Mouse (Mus musculus) brain, embryonic 14.5 days (tissue): ENCODE results near the gene Hgfac. TPM values are rescaled to one million over a fixed set of nuclear protein-coding genes. Genes with fewer than 3 reads are reported as not detected.

Experiments
- DNase-seq: peaks from one replicate; pipeline ENCODE4 v3.0.0-alpha.2; 2011; ENCODE audit warnings: low read depth
- CTCF ChIP-seq: fragments of 200-500 bp; IDR thresholded peaks from 2 replicates; pipeline ENCODE4 v1.5.1; 2012; ENCODE audit warnings: inconsistent platforms, mild to moderate bottlenecking, moderate library complexity, borderline replicate concordance; ENCODE audit not compliant: insufficient read depth, insufficient read length; ENCODE audit errors: extremely low read depth
- POLR2A ChIP-seq: fragments of 200-500 bp; IDR thresholded peaks from 2 replicates; pipeline ENCODE4 v1.6.1; 2012; ENCODE audit warnings: mild to moderate bottlenecking, inconsistent platforms, borderline replicate concordance; ENCODE audit not compliant: poor library complexity, insufficient read depth, insufficient read length, severe bottlenecking; ENCODE audit errors: extremely low read depth
- polyA plus RNA-seq: library from polyadenylated mRNA; depleted of rRNA; stranded (reverse); fragments of >200 nt; gene quantifications from 2 replicates; pipeline ENCODE4 v1.2.3, GENCODE M21; 2012; rRNA removed

The Hgfac gene
- polyA plus RNA-seq, 1 experiment = 2.8 TPM

DNA sequence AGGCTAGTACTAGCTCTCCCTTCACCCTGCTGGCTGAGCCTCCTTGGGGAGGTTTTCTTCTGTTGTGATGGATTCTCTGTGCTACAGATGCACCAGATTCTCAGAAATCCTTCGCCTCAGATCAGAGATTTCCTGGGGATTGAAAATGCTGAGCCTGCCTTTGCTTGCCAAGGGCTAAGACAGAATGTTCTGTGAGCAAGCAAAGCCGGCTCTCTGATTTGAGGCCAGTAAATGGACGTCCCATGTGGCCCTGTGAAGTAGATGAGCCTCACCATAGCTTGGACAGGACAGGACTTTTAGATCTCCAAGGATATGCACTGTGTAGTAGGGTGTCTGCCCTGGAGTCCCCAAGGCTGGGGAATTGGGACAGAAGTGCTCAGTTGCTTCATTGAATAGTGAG is 43.6 kb downstream of the Hgfac start:
- no peak for DNase-seq
- TF ChIP-seq POLR2A = no peak
- TF ChIP-seq CTCF = no peak

DNA sequence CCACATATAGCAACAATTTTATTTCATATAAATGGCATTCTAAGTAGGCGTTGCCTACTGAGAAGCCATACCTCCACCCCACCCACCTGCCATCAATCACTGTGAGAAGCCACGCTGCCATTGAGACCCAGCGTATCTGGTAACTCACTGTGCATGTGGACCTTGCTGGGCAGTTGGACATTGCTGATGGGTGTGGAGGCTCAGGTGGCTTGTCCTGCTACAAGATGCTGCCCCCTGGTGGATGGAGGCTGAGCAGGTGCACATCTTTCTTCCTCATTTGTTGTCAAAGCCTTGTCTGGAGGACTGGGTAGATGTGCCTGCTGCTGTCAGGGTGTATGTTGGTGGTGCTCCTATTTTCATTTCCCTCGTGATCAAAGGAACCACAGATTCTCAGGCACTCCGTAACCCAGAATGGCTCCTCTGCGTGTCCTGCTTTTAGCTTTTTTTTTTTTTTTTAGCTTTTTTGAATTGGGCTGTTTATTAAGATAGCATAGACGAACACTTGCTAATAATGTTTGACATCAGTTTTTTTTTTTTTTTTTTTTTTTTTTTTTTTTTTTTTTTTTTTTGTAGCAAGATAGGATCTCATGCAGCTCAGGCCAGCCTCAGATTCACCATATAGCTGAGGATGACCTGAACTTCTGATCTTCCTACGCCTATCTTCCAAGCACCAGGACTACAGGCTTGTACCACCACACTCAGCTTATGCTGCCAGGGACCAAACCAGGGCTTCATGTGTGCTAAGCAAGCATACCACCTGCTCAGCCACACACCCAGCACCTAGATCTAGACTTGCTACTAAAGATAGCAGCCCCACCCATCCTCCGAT is 47.7 kb downstream of the Hgfac start:
- TF ChIP-seq CTCF = peak; percentile 66
- TF ChIP-seq POLR2A = no peak
- peak; percentile 62 for DNase-seq

DNA sequence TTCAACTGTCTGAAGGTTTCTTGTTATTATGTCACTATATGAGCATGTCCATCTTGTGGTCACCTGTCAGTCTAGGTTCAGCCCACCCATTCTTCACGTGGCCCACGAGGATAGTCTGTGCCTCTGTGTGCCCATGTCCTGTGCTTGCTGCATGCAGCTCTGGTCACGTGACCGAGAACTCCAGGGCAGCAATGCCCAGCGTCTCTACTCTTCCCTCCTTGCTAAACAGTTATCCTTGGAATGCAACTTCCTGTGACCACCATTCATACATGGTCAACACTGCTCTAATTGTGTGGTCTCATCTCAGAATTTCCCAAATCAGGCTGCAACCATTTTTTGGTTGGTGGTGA is 48.3 kb downstream of the Hgfac start:
- DNase-seq = no peak
- TF ChIP-seq CTCF (no peak), POLR2A (no peak)

DNA sequence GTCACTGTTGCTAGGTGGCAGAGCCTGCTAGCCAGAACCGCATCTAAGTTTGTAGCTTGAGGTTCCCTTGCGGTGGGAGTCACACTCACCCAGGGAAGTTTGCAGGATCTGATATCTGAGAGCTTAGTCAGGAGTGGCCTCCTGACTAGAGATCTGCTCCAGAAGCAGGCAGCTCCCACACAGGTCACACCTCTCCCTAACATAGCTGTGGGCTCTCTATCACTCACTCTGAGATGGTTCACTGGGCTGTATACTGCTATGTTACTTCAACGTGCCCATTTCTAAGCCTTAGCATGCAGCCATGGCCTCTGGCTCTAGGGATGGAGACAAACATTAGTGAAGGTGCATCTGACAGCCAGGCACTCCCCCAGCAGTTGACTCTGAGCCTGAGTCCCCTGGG is 50.3 kb downstream of the Hgfac start:
- DNase-seq = no peak
- TF ChIP-seq CTCF = no peak
- TF ChIP-seq POLR2A = no peak

Other genes starting within 250 kb of the Hgfac start
- 8.2 and 9.0 TPM in 2 replicates for gene Msantd1, start 133.5 kb upstream of the Hgfac start, polyA plus RNA-seq
- 58.7 and 60.9 TPM in 2 replicates for gene Rgs12, start 92.1 kb upstream of the Hgfac start, polyA plus RNA-seq
- gene Dok7, start 15.3 kb downstream of the Hgfac start, polyA plus RNA-seq = 9.2 and 10.2 TPM in 2 replicates
- 46.7 and 59.3 TPM in 2 replicates for gene Lrpap1, start 64.3 kb downstream of the Hgfac start, polyA plus RNA-seq
- 2.0 and 3.0 TPM in 2 replicates for gene Adra2c, start 236.8 kb downstream of the Hgfac start, polyA plus RNA-seq